Mouse (Mus musculus) midbrain, embryonic 12.5 days (tissue): Measurements from ENCODE around the gene Gm17018. TPM values are rescaled to one million over a fixed set of nuclear protein-coding genes. Genes with fewer than 3 reads are reported as not detected.

Experiments used
- ATAC-seq: fragments of 200-750 bp; cut with Nextera tagmentation; 2 replicates; pipeline ENCODE4 v1.8.0; 2017; ENCODE audit warnings: low read depth, moderate TSS enrichment, moderate library complexity; ENCODE audit not compliant: low FRiP score
- H3K27ac ChIP-seq: fragments of 300-500 bp; sonication (generic); replicated peaks from 2 replicates; pipeline ENCODE4 v1.5.1; 2016; ENCODE audit warnings: mild to moderate bottlenecking
- H3K27me3 ChIP-seq: fragments of 300-500 bp; sonication (generic); 2 replicates; pipeline ENCODE4 v1.6.1; 2016; ENCODE audit warnings: mild to moderate bottlenecking
- H3K36me3 ChIP-seq: fragments of 300-500 bp; sonication (generic); 2 replicates; pipeline ENCODE4 v1.6.1; 2016
- H3K4me1 ChIP-seq: fragments of 300-500 bp; sonication (generic); 2 replicates; pipeline ENCODE4 v1.6.1; 2016
- H3K4me2 ChIP-seq: fragments of 300-500 bp; sonication (generic); replicated peaks from 2 replicates; pipeline ENCODE4 v1.6.1; 2016; ENCODE audit warnings: mild to moderate bottlenecking, moderate library complexity
- H3K4me3 ChIP-seq: fragments of 300-500 bp; sonication (generic); 2 replicates; pipeline ENCODE4 v1.5.1; 2016; ENCODE audit warnings: mild to moderate bottlenecking
- H3K9ac ChIP-seq: fragments of 300-500 bp; sonication (generic); replicated peaks from 2 replicates; pipeline ENCODE4 v1.6.1; 2016; ENCODE audit warnings: mild to moderate bottlenecking, moderate library complexity
- H3K9me3 ChIP-seq: fragments of 300-500 bp; sonication (generic); 2 replicates; pipeline ENCODE4 v1.6.1; 2016; ENCODE audit warnings: mild to moderate bottlenecking
- WGBS: fragments of 180-500 bp; shearing (Covaris S2); methylation state at CpG from one replicate; pipeline ENCODE4 v1.1.7; 2016; 5-methylcytosine and 5-hydroxymethylcytosine counted together
- polyA plus RNA-seq: library from polyadenylated mRNA; unstranded; fragments of >200 nt; fragmentation: Nextera tagmentation; extraction: Ambion mirVana; gene quantifications from 2 replicates; pipeline ENCODE4 v1.2.1, GENCODE M21; 2016

Gm17018 gene
- polyA plus RNA-seq: 41.4 and 41.9 TPM in 2 replicates

GRCm38 (mm10) chr19:45560153-45560890 lies at the start of gene Gm17018, which contains the start of gene Poll:
Gene Gm17018 (plus strand): TSS chr19:45560615.
Gene Poll (minus strand): TSS chr19:45560531.
- peak within 1 kb of the TSS; percentile 84 for H3K9ac ChIP-seq
- H3K36me3 ChIP-seq: peaks cover 23% of the 10 kb centered on the region
- peak; percentile 92 for ATAC-seq
- WGBS: under 1% methylated on average over 35 of the region's 35 CpGs
- H3K4me1 ChIP-seq: peaks cover 10% of the 10 kb centered on the region
- peak within 1 kb of the TSS; percentile 62 for H3K4me3 ChIP-seq
- H3K4me2 ChIP-seq: peak within 1 kb of the TSS; percentile 99
- no peaks in the 10 kb centered on the region for H3K9me3 ChIP-seq
- peaks cover 40% of the 10 kb centered on the region for H3K27me3 ChIP-seq
- peak within 1 kb of the TSS; percentile 65 for H3K27ac ChIP-seq

- no peak for ATAC-seq
Observed at GRCm38 (mm10) chr19:45510680-45511079, 49.7 kb upstream of the Gm17018 start.

GRCm38 (mm10) chr19:45511406-45511805 lies 49.0 kb upstream of the Gm17018 start:
- WGBS: 80% methylated on average over 4 of the region's 4 CpGs

More at GRCm38 (mm10) chr19:45510680-45511079, 49.7 kb upstream of the Gm17018 start:
- Histone ChIP-seq H3K9me3 (no peaks in the 10 kb centered on the region), H3K4me1 (no peaks in the 10 kb centered on the region), H3K4me2 (no peak overlapping the region), H3K4me3 (no peak overlapping the region), H3K9ac (no peak overlapping the region), H3K27me3 (no peaks in the 10 kb centered on the region), H3K36me3 (peaks cover 27% of the 10 kb centered on the region), H3K27ac (no peak overlapping the region)
- 82% methylated on average over 3 of the region's 3 CpGs for WGBS

GRCm38 (mm10) chr19:45515341-45515740 lies 45.1 kb upstream of the Gm17018 start:
- Histone ChIP-seq H3K27ac (no peak overlapping the region), H3K9me3 (no peaks in the 10 kb centered on the region), H3K4me3 (no peak overlapping the region), H3K4me1 (no peaks in the 10 kb centered on the region), H3K36me3 (peaks cover 58% of the 10 kb centered on the region), H3K9ac (no peak overlapping the region), H3K27me3 (no peaks in the 10 kb centered on the region), H3K4me2 (no peak overlapping the region)
- no peak for ATAC-seq
- 91% methylated on average over 2 of the region's 2 CpGs for WGBS

More at GRCm38 (mm10) chr19:45511406-45511805, 49.0 kb upstream of the Gm17018 start:
- Histone ChIP-seq H3K36me3 (peaks cover 30% of the 10 kb centered on the region), H3K9ac (no peak overlapping the region), H3K4me1 (no peaks in the 10 kb centered on the region), H3K4me3 (no peak overlapping the region), H3K27me3 (no peaks in the 10 kb centered on the region), H3K27ac (no peak overlapping the region), H3K9me3 (no peaks in the 10 kb centered on the region), H3K4me2 (no peak overlapping the region)
- ATAC-seq: no peak

GRCm38 (mm10) chr19:45516264-45516663 lies 44.2 kb upstream of the Gm17018 start:
- Histone ChIP-seq H3K4me3 (no peak overlapping the region), H3K4me1 (no peaks in the 10 kb centered on the region), H3K9me3 (no peaks in the 10 kb centered on the region), H3K36me3 (peaks cover 67% of the 10 kb centered on the region), H3K27me3 (no peaks in the 10 kb centered on the region), H3K9ac (no peak overlapping the region), H3K27ac (no peak overlapping the region), H3K4me2 (no peak overlapping the region)
- ATAC-seq: no peak
- WGBS: 97% methylated on average over 12 of the region's 12 CpGs

- Histone ChIP-seq H3K4me3 (no peak overlapping the region), H3K27me3 (no peaks in the 10 kb centered on the region; the same call in 1 of the 2 replicates), H3K27ac (no peak overlapping the region), H3K4me2 (no peak overlapping the region), H3K36me3 (peaks cover 66% of the 10 kb centered on the region), H3K9ac (no peak overlapping the region), H3K4me1 (no peaks in the 10 kb centered on the region), H3K9me3 (no peaks in the 10 kb centered on the region)
- ATAC-seq: no peak
- 93% methylated on average over 7 of the region's 7 CpGs for WGBS
Observed at GRCm38 (mm10) chr19:45527382-45527781, 33.0 kb upstream of the Gm17018 start.

- no peak for ATAC-seq
- H3K9me3 ChIP-seq: no peaks in the 10 kb centered on the region
- no peaks in the 10 kb centered on the region; the same call in 1 of the 2 replicates for H3K27me3 ChIP-seq
- no peak overlapping the region for H3K4me2 ChIP-seq
- H3K4me1 ChIP-seq: no peaks in the 10 kb centered on the region
- H3K36me3 ChIP-seq: peaks cover 64% of the 10 kb centered on the region
- 96% methylated on average over 10 of the region's 10 CpGs for WGBS
- no peak overlapping the region for H3K9ac ChIP-seq
- no peak overlapping the region for H3K4me3 ChIP-seq
- H3K27ac ChIP-seq: no peak overlapping the region
Observed at GRCm38 (mm10) chr19:45527931-45528534, 32.4 kb upstream of the Gm17018 start.

- no peaks in the 10 kb centered on the region; the same call in 1 of the 2 replicates for H3K27me3 ChIP-seq
- H3K4me3 ChIP-seq: no peak overlapping the region
- no peak overlapping the region for H3K4me2 ChIP-seq
- H3K4me1 ChIP-seq: peaks cover 2% of the 10 kb centered on the region; the same call in 1 of the 2 replicates
- no peak overlapping the region for H3K9ac ChIP-seq
- H3K36me3 ChIP-seq: peaks cover 55% of the 10 kb centered on the region
- no peak for ATAC-seq
- 82% methylated on average over 5 of the region's 5 CpGs for WGBS
- no peaks in the 10 kb centered on the region for H3K9me3 ChIP-seq
- H3K27ac ChIP-seq: no peak overlapping the region
Observed at GRCm38 (mm10) chr19:45529294-45529693, 31.1 kb upstream of the Gm17018 start.

GRCm38 (mm10) chr19:45530200-45530995 lies 30.0 kb upstream of the Gm17018 start:
- Histone ChIP-seq H3K4me1 (peaks cover 8% of the 10 kb centered on the region; the same call in 1 of the 2 replicates), H3K4me2 (no peak overlapping the region), H3K9ac (no peak overlapping the region), H3K36me3 (peaks cover 46% of the 10 kb centered on the region), H3K9me3 (no peaks in the 10 kb centered on the region), H3K27me3 (peaks cover 10% of the 10 kb centered on the region), H3K27ac (no peak overlapping the region), H3K4me3 (no peak overlapping the region)
- ATAC-seq: no peak
- WGBS: 86% methylated on average over 15 of the region's 15 CpGs

- no peak overlapping the region for H3K27ac ChIP-seq
- no peak overlapping the region for H3K4me2 ChIP-seq
- no peaks in the 10 kb centered on the region for H3K9me3 ChIP-seq
- peaks cover 45% of the 10 kb centered on the region for H3K36me3 ChIP-seq
- WGBS: 78% methylated on average over 6 of the region's 6 CpGs
- H3K4me3 ChIP-seq: no peak overlapping the region
- no peak for ATAC-seq
- H3K9ac ChIP-seq: no peak overlapping the region
- H3K27me3 ChIP-seq: peaks cover 22% of the 10 kb centered on the region
- H3K4me1 ChIP-seq: peaks cover 8% of the 10 kb centered on the region; the same call in 1 of the 2 replicates
Observed at GRCm38 (mm10) chr19:45531554-45531953, 28.9 kb upstream of the Gm17018 start.

- 72% methylated on average over 7 of the region's 7 CpGs for WGBS
- Histone ChIP-seq H3K4me2 (no peak overlapping the region), H3K4me3 (no peak overlapping the region), H3K9ac (no peak overlapping the region), H3K36me3 (peaks cover 24% of the 10 kb centered on the region), H3K4me1 (peaks cover 8% of the 10 kb centered on the region; the same call in 1 of the 2 replicates), H3K27me3 (peaks cover 40% of the 10 kb centered on the region), H3K27ac (no peak overlapping the region), H3K9me3 (no peaks in the 10 kb centered on the region)
- ATAC-seq: no peak
Observed at GRCm38 (mm10) chr19:45533617-45534016, 26.8 kb upstream of the Gm17018 start.
